Comparison of ENCODE assay signal across 16 mouse cellular contexts in genomic region chr5:107720511-107720910, GRCm38 (mm10). TPM values are rescaled to one million over a fixed set of nuclear protein-coding genes. Genes with fewer than 3 reads are reported as not detected.
A peak's percentile ranks its signal among the peaks of the same experiment; 100 is the strongest.
DNase-seq lines count a peak whose midpoint lies in the region; ATAC-seq and TF ChIP-seq lines count a peak whose summit lies in the region.
"Had no signal": no experiment of that assay in that cellular context is flagged by ENCODE, and none has a peak within 500 bp of the region (broad histone marks: within the 10 kb centered on the region; RNA-seq: fewer than 3 reads in every experiment).

No protein-coding gene starts in this region.

- TF ChIP-seq CTCF in hindbrain, postnatal 0 days (IDR thresholded peaks at IDR 0.05; ENCODE audit: low read depth): no peak
- TF ChIP-seq CTCF in thymus, adult 2 months (IDR thresholded peaks at IDR 0.05; ENCODE audit: borderline replicate concordance, control insufficient read depth, extremely low read depth, insufficient read depth, low read length, poor library complexity): no peak

- DNase-seq in hindbrain, postnatal 0 days (ENCODE audit: low spot score): no peak
- DNase-seq in thymus, adult 2 months: no peak
- no peak for DNase-seq in thymus, postnatal 10 days (ENCODE audit: low spot score in 2 of 2)
- DNase-seq in limb, embryonic 11.5 days (ENCODE audit: low spot score): peak; percentile 35
- DNase-seq in thymus, postnatal 4 days: peak; percentile 45
- DNase-seq in right cerebral cortex, adult 18-20 months: no peak
- DNase-seq: adrenal gland, adult 8-10 months; gastrocnemius, postnatal 25 days; kidney, adult 11 months had no signal

- TF ChIP-seq POLR2A in thymus, adult 2 months (IDR thresholded peaks at IDR 0.05; ENCODE audit: control insufficient read depth, extremely low read depth, insufficient read depth, low read length, poor library complexity): no peak

- H3K4me1 ChIP-seq in hindbrain, embryonic 15.5 days (replicated peaks): peaks cover 38% of the 10 kb centered on the region
- H3K4me1 ChIP-seq in hindbrain, postnatal 0 days (ENCODE audit: insufficient read depth, low read length): 0 out of 2 replicates have a peak, but pooled peaks cover 6% of the 10 kb centered on the region
- peaks cover 36% of the 10 kb centered on the region for H3K4me1 ChIP-seq in thymus, adult 2 months (replicated peaks; ENCODE audit: control insufficient read depth, insufficient read depth, low read length)
- peaks cover 20% of the 10 kb centered on the region for H3K4me1 ChIP-seq in limb, embryonic 11.5 days (ENCODE audit: control insufficient read depth, insufficient read depth, low read length)

- no peaks in the 10 kb centered on the region for H3K9me3 ChIP-seq in hindbrain, embryonic 15.5 days
- no peaks in the 10 kb centered on the region for H3K9me3 ChIP-seq in hindbrain, postnatal 0 days (ENCODE audit: low read length)
- H3K9me3 ChIP-seq in limb, embryonic 11.5 days (ENCODE audit: control insufficient read depth, low read length): no peaks in the 10 kb centered on the region

- no peak overlapping the region for H3K9ac ChIP-seq in hindbrain, embryonic 15.5 days
- H3K9ac ChIP-seq in hindbrain, postnatal 0 days (replicated peaks; ENCODE audit: low read length): no peak overlapping the region
- no peak overlapping the region for H3K9ac ChIP-seq in limb, embryonic 11.5 days (ENCODE audit: low read length)
- H3K9ac ChIP-seq: forebrain, postnatal 0 days had no signal

- H3K27ac ChIP-seq in hindbrain, embryonic 15.5 days (replicated peaks): no peak overlapping the region
- H3K27ac ChIP-seq in hindbrain, postnatal 0 days: no peak overlapping the region
- H3K27ac ChIP-seq in thymus, adult 2 months (ENCODE audit: control insufficient read depth, insufficient read depth, low read length): peak overlapping the region; percentile 83
- no peak overlapping the region for H3K27ac ChIP-seq in limb, embryonic 11.5 days (replicated peaks; ENCODE audit: low read depth, low read length)
- H3K27ac ChIP-seq: layer of hippocampus, adult 2 months; macrophage had no signal

- ATAC-seq in hindbrain, embryonic 15.5 days (ENCODE audit: low FRiP score, low read depth): no peak
- no peak for ATAC-seq in hindbrain, postnatal 0 days
- ATAC-seq in limb, embryonic 11.5 days (ENCODE audit: insufficient number of reproducible peaks, low FRiP score, low TSS enrichment, low read depth): no peak

- peak overlapping the region; percentile 66 for H3K4me2 ChIP-seq in hindbrain, embryonic 15.5 days
- no peak overlapping the region; the same call in 1 of the 2 replicates for H3K4me2 ChIP-seq in hindbrain, postnatal 0 days (ENCODE audit: low read depth, low read length)
- no peak overlapping the region for H3K4me2 ChIP-seq in limb, embryonic 11.5 days (ENCODE audit: low read depth, severe bottlenecking)

- no peaks in the 10 kb centered on the region for H3K36me3 ChIP-seq in hindbrain, embryonic 15.5 days
- no peaks in the 10 kb centered on the region for H3K36me3 ChIP-seq in hindbrain, postnatal 0 days (ENCODE audit: insufficient read depth, low read length)
- H3K36me3 ChIP-seq in thymus, adult 2 months (ENCODE audit: control insufficient read depth, insufficient read depth, low read length): peaks cover 37% of the 10 kb centered on the region
- H3K36me3 ChIP-seq in limb, embryonic 11.5 days (ENCODE audit: control insufficient read depth, insufficient read depth, low read length): no peaks in the 10 kb centered on the region

- H3K4me3 ChIP-seq in hindbrain, embryonic 15.5 days: no peak overlapping the region
- H3K4me3 ChIP-seq in hindbrain, postnatal 0 days (ENCODE audit: low read length): no peak overlapping the region
- peak overlapping the region; percentile 24; the same call in 1 of the 2 replicates for H3K4me3 ChIP-seq in thymus, adult 2 months (ENCODE audit: control insufficient read depth, insufficient read depth, low read length)
- no peak overlapping the region for H3K4me3 ChIP-seq in limb, embryonic 11.5 days (ENCODE audit: low read depth, low read length)
- H3K4me3 ChIP-seq: layer of hippocampus, adult 2 months; myocyte had no signal

- H3K27me3 ChIP-seq in hindbrain, embryonic 15.5 days: peaks cover 77% of the 10 kb centered on the region
- H3K27me3 ChIP-seq in hindbrain, postnatal 0 days (ENCODE audit: insufficient read depth, low read length): peaks cover 76% of the 10 kb centered on the region
- no peaks in the 10 kb centered on the region for H3K27me3 ChIP-seq in thymus, adult 2 months (ENCODE audit: control insufficient read depth, insufficient read depth, low read length)
- peaks cover 82% of the 10 kb centered on the region for H3K27me3 ChIP-seq in limb, embryonic 11.5 days (ENCODE audit: control insufficient read depth, insufficient read depth, low read length)
- H3K27me3 ChIP-seq: CH12.LX had no signal

- WGBS in hindbrain, embryonic 15.5 days: 3% methylated on average over 5 of the region's 5 CpGs
- 6% methylated on average over 5 of the region's 5 CpGs for WGBS in hindbrain, postnatal 0 days
- WGBS in thymus, adult 2 months: 93% methylated on average over 5 of the region's 5 CpGs
- 5% methylated on average over 5 of the region's 5 CpGs for WGBS in limb, embryonic 11.5 days

RNA-seq across cellular contexts. Expression of gene Gfi1, which starts 5.3 kb away (rescaled TPM):
- not detected in 2 replicates for polyA plus RNA-seq in hindbrain, embryonic 15.5 days (2015; fragmentation: Nextera tagmentation; extraction: Ambion mirVana)
- 0.05 TPM in 1 of 2 replicates, not detected in the other for total RNA-seq in hindbrain, postnatal 0 days (2014; rRNA removed)
- polyA plus RNA-seq in hindbrain, postnatal 0 days (2015; fragmentation: Nextera tagmentation; extraction: Ambion mirVana): 0.06 TPM in 1 of 2 replicates, not detected in the other
- polyA plus RNA-seq in thymus, adult 2 months (2012; rRNA removed): 191 and 219 TPM in 2 replicates
- 0.13 TPM in 1 of 2 replicates, not detected in the other for polyA plus RNA-seq in limb, embryonic 11.5 days (2014; fragmentation: Nextera tagmentation; extraction: Ambion mirVana)
- total RNA-seq: forebrain, postnatal 0 days; layer of hippocampus, adult 2 months; left cerebral cortex, postnatal 36 days had no signal
- polyA plus RNA-seq: forebrain, postnatal 0 days had no signal

Comparison
In these comparisons a context has a peak if more than half of its experiments do, and no peak if none do; other contexts are left out.
1. DNase-seq: peak in limb, embryonic 11.5 days (single experiment) and thymus, postnatal 4 days (single experiment); none in hindbrain, postnatal 0 days (single experiment), thymus, adult 2 months (single experiment), thymus, postnatal 10 days (0 of 2) and right cerebral cortex, adult 18-20 months (single experiment).
2. RNA of gene Gfi1, which starts 5.3 kb away (polyA plus RNA-seq): 191 to 219 TPM in thymus, adult 2 months; 0.13 TPM in limb, embryonic 11.5 days, 0.06 TPM in hindbrain, postnatal 0 days and not detected in hindbrain, embryonic 15.5 days; every median in the first group is over 100 times any median in the second.